Mouse (Mus musculus) spleen, adult 2 months (tissue): Measurements from ENCODE around the gene Gm38655. TPM values are rescaled to one million over a fixed set of nuclear protein-coding genes. Genes with fewer than 3 reads are reported as not detected.
A peak's percentile ranks its signal among the peaks of the same experiment; 100 is the strongest.

ENCODE experiments used
- DNase-seq, 2 experiments: peaks; one replicate each; pipeline versions ENCODE4 v3.0.0 to v3.0.0-alpha.2; 2012 to 2021; ENCODE audit warnings: low spot score in 2 of 2, low read depth in 1 of 2
- H3K27ac ChIP-seq: fragments of 200-500 bp; 2 replicates; pipeline ENCODE4 v1.5.1; 2012; ENCODE audit warnings: low read length, inconsistent platforms; ENCODE audit not compliant: insufficient read depth
- H3K27me3 ChIP-seq: fragments of 200-500 bp; 2 replicates; pipeline ENCODE4 v1.6.1; 2012; ENCODE audit warnings: mild to moderate bottlenecking, moderate library complexity, low read length, inconsistent platforms; ENCODE audit not compliant: control insufficient read depth, insufficient read depth
- H3K36me3 ChIP-seq: fragments of 200-500 bp; 2 replicates; pipeline ENCODE4 v1.6.1; 2012; ENCODE audit warnings: mild to moderate bottlenecking, low read length, inconsistent platforms; ENCODE audit not compliant: control insufficient read depth, insufficient read depth
- H3K4me1 ChIP-seq: fragments of 200-500 bp; 2 replicates; pipeline ENCODE4 v1.6.1; 2011; ENCODE audit warnings: inconsistent platforms; ENCODE audit not compliant: control insufficient read depth, insufficient read depth, insufficient read length
- H3K4me3 ChIP-seq: fragments of 200-500 bp; 2 replicates; pipeline ENCODE4 v1.5.1; 2011; ENCODE audit warnings: mild to moderate bottlenecking, inconsistent platforms; ENCODE audit not compliant: insufficient read depth, insufficient read length; ENCODE audit errors: extremely low read depth
- CTCF ChIP-seq: fragments of 200-500 bp; IDR thresholded peaks from 2 replicates; pipeline ENCODE4 v1.5.1; 2011; ENCODE audit warnings: mild to moderate bottlenecking, inconsistent platforms; ENCODE audit not compliant: insufficient read depth, insufficient read length, insufficient replicate concordance; ENCODE audit errors: extremely low read depth
- POLR2A ChIP-seq: fragments of 200-500 bp; IDR thresholded peaks from 2 replicates; pipeline ENCODE4 v1.6.1; 2011; ENCODE audit warnings: low read depth, low read length, inconsistent platforms
- WGBS: fragments of 180-500 bp; shearing (Covaris S2); methylation state at CpG from one replicate; pipeline ENCODE4 v1.1.7; 2018; 5-methylcytosine and 5-hydroxymethylcytosine counted together
- polyA plus RNA-seq: library from polyadenylated mRNA; depleted of rRNA; stranded (reverse); fragments of >200 nt; gene quantifications from 2 replicates; pipeline ENCODE4 v1.2.3, GENCODE M21; 2012

The Gm38655 gene
- polyA plus RNA-seq, 1 experiment, result not detected

DNA sequence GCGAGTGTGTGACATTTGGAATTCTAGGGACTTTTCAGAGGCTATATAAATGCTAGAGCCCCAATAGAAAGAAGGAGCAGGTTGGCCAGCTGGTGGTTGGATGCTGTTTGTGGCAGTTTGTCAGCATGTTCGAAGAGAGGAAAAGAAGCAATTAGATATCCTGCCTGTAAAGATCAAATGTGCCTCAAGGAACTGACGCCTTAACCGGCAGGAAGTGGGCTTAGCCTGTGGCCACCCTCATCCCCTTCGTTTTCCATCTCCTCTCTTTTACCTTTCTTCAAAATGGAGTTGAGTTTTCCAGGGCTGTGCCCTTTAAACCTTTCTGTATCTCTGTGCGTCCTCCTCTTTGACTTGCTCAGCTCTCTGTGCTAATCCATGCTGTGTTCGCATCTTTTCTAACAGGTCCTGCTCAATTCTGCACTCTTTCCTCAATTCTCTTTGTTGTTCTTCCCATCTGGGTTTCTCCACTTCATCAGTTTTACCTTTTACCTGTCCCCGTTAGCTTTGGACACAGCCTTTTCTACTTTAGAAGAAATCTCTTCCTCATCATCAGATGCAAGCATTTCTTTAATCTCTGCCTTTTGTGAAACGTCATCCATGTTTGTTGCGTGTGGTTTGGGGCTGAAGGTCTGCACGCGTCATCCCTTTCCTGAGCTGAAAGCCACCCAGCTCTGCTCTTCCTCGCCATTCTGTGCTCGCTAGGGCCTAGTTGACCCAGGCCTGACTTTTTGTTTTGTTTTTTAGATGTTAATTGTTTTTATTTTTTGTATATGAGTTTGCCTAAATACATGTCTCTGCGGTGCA is 44.4 kb upstream of the Gm38655 start:
- Histone ChIP-seq H3K27me3 (no peaks in the 10 kb centered on the region), H3K27ac (no peak overlapping the region; the same call in 1 of the 2 replicates), H3K36me3 (peaks cover 6% of the 10 kb centered on the region; the same call in 1 of the 2 replicates), H3K4me3 (no peak overlapping the region), H3K4me1 (peaks cover 26% of the 10 kb centered on the region)
- WGBS, result 64% methylated on average over 15 of the region's 15 CpGs
- TF ChIP-seq CTCF, result no peak
- TF ChIP-seq POLR2A, result no peak
- no peak for DNase-seq

DNA sequence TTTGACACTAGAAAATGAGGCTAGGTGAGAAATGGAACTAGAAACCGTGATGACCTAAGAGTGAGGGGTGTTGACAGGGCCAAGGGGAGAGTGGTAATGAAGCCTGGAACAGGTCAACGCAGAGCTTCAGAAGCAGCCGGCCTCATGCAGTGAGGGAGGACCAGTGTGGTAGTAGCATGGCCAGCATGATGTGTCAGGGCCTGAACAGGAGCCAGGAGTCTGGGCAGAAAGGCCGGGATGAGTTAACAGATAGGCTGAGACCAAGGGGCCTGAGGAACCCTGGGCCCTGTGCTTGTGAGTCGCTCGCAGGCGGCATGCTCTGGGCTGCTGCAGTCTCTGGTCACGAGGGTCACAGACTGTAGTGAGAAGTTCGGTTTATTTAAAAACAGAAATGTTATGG is 43.7 kb upstream of the Gm38655 start:
- H3K27me3 ChIP-seq, result no peaks in the 10 kb centered on the region
- TF ChIP-seq POLR2A, result no peak
- TF ChIP-seq CTCF, result no peak
- WGBS, result 85% methylated on average over 9 of the region's 9 CpGs
- peaks cover 9% of the 10 kb centered on the region for H3K36me3 ChIP-seq
- H3K27ac ChIP-seq, result no peak overlapping the region
- peaks cover 22% of the 10 kb centered on the region; the same call in 1 of the 2 replicates for H3K4me1 ChIP-seq
- no peak overlapping the region for H3K4me3 ChIP-seq
- DNase-seq, result no peak

DNA sequence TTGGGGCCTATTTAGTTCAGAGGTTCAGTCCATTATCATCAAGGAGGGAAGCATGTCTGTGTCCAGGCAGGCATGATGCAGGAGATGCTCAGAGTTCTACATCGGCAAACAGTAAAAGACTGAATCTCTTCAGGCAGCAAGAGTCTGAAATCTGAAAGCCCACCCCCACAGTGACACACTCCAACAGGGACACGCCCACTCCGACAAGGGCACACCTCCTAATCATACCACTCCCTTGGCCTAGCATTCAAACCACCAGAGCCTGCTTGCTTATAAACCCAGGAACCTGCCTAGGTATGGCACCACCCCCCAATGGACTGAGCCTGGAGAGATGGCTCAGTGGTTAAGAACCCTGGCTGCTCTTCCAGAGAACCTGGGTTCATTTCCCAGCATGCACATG is 40.2 kb upstream of the Gm38655 start:
- Histone ChIP-seq H3K36me3 (peaks cover 21% of the 10 kb centered on the region), H3K4me1 (peaks cover 8% of the 10 kb centered on the region; the same call in 1 of the 2 replicates), H3K27me3 (no peaks in the 10 kb centered on the region), H3K4me3 (no peak overlapping the region), H3K27ac (no peak overlapping the region)
- 88% methylated on average over 3 of the region's 3 CpGs for WGBS
- DNase-seq, result no peak
- TF ChIP-seq POLR2A (no peak), CTCF (no peak)

DNA sequence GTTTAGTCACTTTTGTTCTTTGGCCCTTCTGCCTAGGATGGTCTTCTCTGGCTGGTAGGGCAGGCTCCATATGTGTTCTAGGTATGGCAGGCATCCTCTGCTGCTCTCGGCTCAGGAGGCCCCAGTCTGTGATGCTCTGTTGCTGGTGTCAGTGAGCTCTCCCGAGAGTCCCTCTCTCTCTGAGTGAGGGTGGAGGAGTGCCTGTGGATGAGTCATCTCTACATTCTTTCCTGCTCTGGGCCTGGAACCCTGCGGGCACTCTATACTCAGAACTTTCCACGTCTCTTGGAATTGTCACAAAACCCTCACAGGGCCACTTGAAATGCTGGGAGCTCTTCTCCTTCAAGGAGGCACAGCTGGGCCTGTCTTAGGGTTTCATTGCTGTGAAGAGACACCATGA is 36.4 kb upstream of the Gm38655 start:
- peaks cover 4% of the 10 kb centered on the region; the same call in 1 of the 2 replicates for H3K4me1 ChIP-seq
- peaks cover 44% of the 10 kb centered on the region for H3K36me3 ChIP-seq
- TF ChIP-seq CTCF (no peak), POLR2A (no peak)
- no peaks in the 10 kb centered on the region for H3K27me3 ChIP-seq
- no peak overlapping the region for H3K27ac ChIP-seq
- H3K4me3 ChIP-seq, result no peak overlapping the region
- WGBS, result 65% methylated on average over 4 of the region's 4 CpGs
- no peak for DNase-seq

DNA sequence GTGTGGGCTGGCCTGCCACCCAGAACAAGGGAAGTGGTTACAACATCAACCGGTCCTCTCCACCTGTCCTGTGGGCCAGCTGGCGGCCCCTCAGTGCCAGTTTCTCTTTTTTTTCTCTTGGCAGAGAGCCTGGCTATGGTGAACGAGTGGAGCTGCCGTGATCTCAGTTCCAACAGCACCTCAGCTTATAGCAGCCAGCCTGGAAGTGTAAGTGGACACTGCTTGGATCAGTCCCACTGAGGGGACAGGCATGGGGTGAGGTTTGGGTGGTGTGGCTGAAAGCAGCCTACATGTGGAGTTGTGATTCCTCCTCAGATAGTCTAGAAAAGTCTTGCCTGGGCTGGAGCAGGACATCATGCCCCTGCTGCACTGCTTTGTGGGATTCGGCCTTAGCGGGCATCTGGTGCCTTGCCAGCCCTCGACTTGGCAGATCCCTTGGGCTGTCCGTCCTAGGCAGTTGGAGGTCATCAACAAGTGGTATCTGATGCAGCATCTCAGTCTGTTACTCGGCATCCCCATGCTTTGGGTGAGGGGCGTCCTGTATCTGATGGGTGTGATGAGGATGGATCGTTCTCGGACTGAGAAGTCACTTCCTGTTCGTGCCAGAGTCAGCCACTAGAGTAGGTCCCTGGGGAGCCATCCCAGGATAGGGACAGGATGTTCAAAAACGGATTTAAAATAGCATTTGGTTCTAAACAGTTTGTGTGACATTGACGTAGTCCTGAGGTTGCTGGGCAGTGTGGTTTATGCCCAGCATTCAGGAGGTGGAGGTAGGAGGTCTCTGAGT is 35.6 kb upstream of the Gm38655 start:
- Histone ChIP-seq H3K27me3 (no peaks in the 10 kb centered on the region), H3K36me3 (peaks cover 49% of the 10 kb centered on the region), H3K4me3 (no peak overlapping the region), H3K27ac (peak overlapping the region; percentile 27; the same call in 1 of the 2 replicates), H3K4me1 (peaks cover 4% of the 10 kb centered on the region; the same call in 1 of the 2 replicates)
- 31% methylated on average over 15 of the region's 15 CpGs for whole genome bisulfite sequencing
- TF ChIP-seq CTCF, result no peak
- no peak for TF ChIP-seq POLR2A
- no peak for DNase-seq

DNA sequence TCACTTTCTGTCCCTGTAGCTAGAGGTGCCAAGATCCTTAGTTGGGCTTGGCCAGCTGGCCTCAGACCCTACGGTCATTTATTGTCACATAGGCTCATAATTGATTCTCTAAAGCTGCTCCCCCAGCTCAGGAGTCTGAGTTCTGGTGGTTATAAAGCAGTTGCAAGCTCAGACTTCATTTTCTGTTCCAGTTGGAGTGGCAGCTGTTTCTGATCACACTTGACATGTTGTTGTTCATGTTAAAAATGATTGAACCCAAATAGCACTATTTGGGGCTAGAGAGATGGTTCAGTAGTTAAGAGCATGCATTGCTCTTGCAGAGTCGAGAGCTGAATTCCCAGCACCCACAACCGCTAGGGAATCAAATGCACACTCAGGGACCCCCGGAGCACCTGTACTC is 34.7 kb upstream of the Gm38655 start:
- no peak for DNase-seq
- Histone ChIP-seq H3K36me3 (peaks cover 52% of the 10 kb centered on the region), H3K4me1 (peaks cover 4% of the 10 kb centered on the region; the same call in 1 of the 2 replicates), H3K27ac (no peak overlapping the region), H3K4me3 (no peak overlapping the region), H3K27me3 (no peaks in the 10 kb centered on the region)
- WGBS, result 83% methylated on average over 4 of the region's 4 CpGs
- TF ChIP-seq POLR2A (no peak), CTCF (no peak)

DNA sequence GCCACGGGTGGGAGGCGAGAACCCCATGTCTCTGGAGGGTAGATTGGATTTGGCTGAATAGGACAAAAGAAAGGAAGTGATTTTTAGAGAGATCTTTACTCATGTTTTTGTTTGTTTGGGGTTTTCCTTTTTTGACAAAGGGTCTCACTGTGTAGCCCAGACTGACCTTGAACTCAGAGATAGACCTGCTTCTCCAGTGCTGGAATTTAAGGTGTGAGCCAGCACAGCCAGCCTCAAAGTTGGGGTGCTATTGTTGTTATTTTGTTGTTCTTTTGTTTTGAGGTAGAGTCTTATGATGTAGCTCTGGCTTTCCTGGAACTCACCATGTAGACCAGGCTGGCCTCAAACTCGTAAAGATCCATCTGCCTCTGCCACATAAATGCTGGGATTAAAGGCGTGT is 27.1 kb upstream of the Gm38655 start:
- no peak for DNase-seq
- TF ChIP-seq CTCF (no peak), POLR2A (no peak)
- Histone ChIP-seq H3K36me3 (peaks cover 38% of the 10 kb centered on the region), H3K27me3 (no peaks in the 10 kb centered on the region), H3K4me1 (no peaks in the 10 kb centered on the region), H3K4me3 (no peak overlapping the region), H3K27ac (no peak overlapping the region)
- WGBS, result 93% methylated on average over 4 of the region's 4 CpGs
